Mouse (Mus musculus) layer of hippocampus, postnatal 10 days (tissue): ENCODE results near the gene Clcnkb. TPM values are rescaled to one million over a fixed set of nuclear protein-coding genes. Genes with fewer than 3 reads are reported as not detected.
A peak's percentile ranks its signal among the peaks of the same experiment; 100 is the strongest.

Source experiments
- DNase-seq, 2 experiments: peaks; one replicate each; pipeline ENCODE4 v3.0.0; 2021; ENCODE audit warnings: low spot score in 2 of 2
- total RNA-seq, 2 experiments: library from RNA; stranded (reverse); gene quantifications; 2 replicates each; pipeline ENCODE4 v1.2.3; 2021

Clcnkb gene
- total RNA-seq, 2 experiments from 2014 or later, result not detected

GRCm38 (mm10) chr4:141406516-141407299, 9.1 kb downstream of the Clcnkb start:
- peak; percentile 44 to 47 for DNase-seq

- no peak for DNase-seq
Measured at GRCm38 (mm10) chr4:141405314-141405622, 10.5 kb downstream of the Clcnkb start.

DNA sequence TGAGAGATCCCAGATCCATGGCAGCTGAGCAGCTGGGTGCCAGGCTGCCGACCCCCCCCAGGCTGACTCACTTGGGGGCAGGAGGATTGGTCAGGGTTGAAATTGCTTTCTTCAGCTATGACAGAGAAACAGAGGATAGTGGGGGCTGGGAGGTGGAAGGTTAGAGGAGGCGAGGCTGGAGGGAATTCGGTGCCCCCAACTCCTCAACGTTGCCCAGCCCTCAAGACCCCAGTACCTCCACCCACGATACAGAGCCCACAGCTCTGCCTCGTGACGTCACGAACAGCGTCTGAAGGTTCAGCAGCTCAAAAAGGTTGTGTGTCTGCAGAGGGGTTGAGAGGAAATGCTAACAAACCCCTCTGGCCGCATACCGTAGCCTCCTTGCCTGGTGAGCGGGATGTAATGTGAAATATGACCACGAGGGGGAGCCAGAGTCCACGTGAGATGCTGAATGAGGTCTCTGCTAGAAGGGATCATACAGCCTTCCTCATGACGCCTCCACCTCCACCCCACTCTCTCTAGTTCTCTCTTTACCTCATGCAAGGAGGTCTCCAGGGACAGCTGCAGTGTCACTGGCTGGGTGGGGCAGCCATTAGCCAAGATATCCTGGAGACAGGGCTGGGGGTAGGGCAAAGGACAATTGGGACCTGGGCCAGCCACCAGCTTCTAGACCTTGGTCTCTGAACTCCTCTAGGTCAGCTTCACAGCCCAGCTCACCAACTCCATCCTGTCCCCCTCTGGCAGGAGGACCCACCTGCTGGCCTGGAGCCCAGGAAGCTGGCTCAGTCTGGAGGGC, 11.1 kb downstream of the Clcnkb start:
- peak; percentile 94 to 97 for DNase-seq

GRCm38 (mm10) chr4:141400171-141400570, 15.6 kb downstream of the Clcnkb start:
- no peak for DNase-seq

DNA sequence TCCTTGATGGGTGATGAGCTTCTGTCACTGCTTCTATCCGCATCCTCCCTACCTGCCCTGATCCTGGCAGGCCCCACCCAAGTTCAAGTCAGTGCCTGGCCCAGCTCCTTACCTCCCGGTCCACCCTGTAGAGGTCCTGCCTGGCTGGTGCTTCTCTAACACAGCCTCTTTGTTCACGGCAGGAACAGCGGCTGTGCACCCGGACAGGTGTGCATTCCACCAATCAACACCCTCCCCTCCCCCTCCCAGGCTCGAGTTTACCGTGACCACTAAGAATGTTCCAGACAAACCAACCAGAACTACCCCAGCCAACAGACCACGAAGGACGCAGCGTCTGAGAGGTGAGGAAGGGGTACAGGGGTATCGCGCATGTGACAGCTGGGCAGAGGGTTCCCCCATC, 17.3 kb downstream of the Clcnkb start, which contains the start of gene Clcnka:
Gene Clcnka (minus strand): TSS at position 180 of the 400 bp plus-strand sequence.
- DNase-seq, result no peak

DNA sequence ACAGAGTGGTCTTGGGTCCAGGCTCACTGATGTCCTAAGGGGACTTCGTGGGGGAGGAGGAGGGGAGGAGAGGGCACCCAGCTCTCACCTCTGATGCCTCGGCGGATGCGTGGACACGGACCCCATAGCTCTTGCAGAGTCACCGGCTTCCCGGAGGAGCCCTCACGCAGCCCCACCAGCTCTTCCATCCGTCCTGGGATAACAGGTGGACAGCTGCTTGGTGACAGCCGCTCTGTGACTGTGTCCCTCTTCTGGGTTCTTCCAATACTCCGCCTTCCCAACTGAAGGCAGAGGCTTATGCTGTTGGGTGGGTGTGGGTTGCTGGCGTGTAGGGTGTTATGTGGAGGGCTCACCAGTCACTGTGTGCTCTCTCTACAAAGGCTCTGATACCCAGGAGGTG, 18.0 kb downstream of the Clcnkb start:
- DNase-seq, result no peak

- no peak for DNase-seq
Measured at GRCm38 (mm10) chr4:141394751-141395150, 21.1 kb downstream of the Clcnkb start.

DNA sequence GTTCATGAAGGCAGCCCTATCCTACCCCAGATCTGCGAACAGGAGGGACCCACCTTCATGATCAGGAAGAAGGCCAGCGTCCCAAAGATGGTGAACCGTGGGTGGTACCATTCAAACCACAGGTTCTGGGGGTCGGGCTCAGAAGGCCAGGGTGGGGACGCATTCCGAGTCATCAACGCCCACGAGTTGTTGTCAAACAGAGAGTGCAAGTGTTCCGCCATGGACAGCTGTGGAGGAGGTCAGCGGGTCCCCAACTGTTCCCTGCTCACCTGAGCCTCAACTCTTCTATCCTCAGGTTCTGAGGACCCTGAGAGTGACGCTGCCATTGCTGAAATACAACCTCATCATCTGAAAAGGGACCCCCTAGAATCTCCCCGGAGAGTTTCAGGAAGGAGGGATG, 24.5 kb downstream of the Clcnkb start:
- no peak for DNase-seq

DNA sequence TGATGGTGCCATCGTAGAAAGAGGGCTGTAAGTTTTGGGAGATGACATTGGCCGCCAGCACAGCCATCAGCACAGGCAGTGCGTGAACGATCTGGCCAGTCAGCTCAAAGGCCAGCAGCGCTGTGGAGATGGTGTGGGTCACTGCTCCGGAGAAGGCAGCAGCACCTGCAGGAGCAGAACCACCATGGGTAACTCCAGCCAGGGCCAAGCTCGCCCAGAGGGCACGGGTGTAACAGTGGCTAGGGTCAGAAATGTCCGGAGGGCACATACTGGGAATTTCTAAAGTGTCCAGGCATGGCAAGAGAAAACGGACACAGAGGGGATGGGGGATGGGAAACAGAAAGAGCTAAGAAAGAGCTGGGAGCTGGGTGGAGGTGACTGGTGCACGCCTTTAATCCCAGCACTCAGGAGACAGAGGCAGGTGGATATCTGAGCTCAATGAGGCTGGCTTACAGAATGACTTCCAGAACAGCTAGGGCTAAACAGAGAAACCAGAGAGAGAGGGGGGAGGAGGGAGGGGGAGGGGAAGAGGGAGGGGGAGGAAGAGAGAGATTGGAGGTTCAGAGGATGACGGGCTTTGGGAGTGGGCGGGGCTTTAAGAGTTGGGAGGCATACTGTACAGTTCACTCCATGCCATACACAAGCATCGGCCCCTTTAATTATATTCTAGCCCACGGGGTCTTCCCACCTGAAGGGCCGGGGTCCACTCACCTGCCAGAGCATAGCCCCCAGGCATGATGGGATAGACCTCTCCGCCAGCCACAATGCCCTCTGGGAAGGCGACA, 26.3 kb downstream of the Clcnkb start:
- DNase-seq, result no peak

DNA sequence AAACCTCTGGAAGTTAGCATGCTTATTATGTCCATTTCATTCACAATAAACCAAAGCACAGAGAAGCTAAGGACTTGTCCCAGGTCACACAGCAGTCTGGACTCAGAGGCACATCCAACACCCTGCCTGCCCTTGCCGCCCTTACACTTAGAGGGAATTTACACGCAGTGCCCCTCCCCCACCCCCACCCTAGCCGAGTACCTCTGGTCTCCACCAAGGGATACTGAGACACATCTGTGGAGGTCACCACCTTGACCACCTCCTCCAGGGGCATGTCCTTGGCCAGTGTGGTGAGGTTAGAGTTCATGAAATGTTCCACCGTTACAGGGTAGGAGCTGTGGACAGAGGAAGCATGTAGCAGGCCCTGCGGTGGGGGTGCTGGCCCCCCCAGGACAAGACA, 27.9 kb downstream of the Clcnkb start:
- DNase-seq, result no peak

DNA sequence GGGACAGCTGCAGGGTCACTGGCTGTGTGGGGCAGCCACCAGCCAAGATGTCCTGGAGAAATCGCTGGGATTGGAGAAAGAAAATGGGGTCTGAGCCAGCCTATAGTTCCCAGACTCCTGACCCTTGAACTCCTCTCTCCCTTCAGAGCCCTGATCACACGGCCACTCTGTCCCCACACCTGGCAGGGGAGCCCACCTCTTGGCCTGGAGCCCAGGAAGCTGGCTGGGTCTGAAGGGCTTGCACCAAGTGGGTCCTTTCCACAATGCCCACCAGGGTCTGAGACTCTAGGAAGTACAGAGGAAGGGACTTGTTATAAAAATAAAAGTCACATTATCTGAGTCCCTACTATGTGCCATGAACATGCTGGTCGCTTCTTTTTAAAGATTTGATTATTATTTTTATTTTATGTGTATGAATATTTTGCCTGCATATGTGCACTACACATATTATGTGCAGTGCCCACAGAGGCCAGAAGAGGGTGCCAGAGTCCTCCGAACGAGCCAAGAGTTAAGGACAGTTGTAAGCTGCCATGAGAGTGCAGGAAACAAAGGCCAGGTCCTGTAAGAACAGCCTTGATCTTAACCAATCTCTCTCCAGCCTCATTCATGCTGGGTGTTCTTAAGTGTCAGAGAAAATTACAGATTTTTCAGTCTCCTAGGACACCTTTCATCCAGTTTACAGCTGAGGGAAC, 28.6 kb downstream of the Clcnkb start:
- peak; percentile 79 to 83 for DNase-seq

GRCm38 (mm10) chr4:141386150-141386549, 29.7 kb downstream of the Clcnkb start:
- no peak for DNase-seq

GRCm38 (mm10) chr4:141385275-141385674, 30.5 kb downstream of the Clcnkb start:
- DNase-seq, result peak in 1 of 2 experiments; percentile 28

GRCm38 (mm10) chr4:141382406-141382805, 33.4 kb downstream of the Clcnkb start:
- peak; percentile 45 to 49 for DNase-seq

DNA sequence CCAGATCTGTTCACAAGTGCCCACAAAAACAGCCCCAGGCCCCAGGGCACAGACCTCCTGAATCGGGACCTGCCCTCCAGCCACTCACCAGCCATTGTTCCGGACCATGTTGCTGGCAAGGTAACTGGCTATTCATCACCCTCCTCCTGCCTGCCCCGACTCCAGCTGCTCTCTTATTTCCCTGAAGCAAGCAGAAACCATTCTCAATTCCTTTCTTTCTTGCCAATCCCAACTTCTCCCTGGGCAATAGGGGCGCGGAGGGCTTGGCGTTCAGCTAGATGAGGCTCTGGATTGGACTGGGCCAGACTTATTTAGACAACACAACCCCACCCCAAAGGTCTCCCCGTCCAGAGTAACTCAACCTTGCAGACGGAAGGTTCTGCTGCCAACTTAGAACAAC, 36.1 kb downstream of the Clcnkb start:
- DNase-seq, result no peak

DNA sequence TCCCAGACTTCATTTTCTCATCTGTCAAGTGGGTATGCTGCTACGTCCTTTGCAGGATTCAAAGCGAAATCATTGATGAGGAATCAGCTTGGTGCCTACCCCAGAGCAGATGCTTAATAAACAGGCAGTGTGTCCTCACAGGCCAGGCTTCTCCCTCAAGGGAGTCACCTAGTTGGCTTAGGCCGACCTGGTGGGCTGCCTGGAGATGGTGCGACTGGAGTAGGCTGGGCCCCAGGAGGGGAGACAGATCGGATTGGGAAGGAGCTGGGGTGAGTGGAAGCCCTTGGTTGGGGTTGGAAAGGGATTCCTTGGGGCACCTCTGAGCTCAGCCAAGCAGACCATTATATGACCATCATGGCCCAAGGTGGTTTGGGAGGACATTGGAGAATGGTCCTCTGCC, 43.4 kb downstream of the Clcnkb start:
- DNase-seq, result no peak

GRCm38 (mm10) chr4:141367997-141368791, 47.6 kb downstream of the Clcnkb start, which contains the start of gene Fam131c:
Gene Fam131c, plus strand, starts transcription at chr4:141368220.
- no peak for DNase-seq

DNA sequence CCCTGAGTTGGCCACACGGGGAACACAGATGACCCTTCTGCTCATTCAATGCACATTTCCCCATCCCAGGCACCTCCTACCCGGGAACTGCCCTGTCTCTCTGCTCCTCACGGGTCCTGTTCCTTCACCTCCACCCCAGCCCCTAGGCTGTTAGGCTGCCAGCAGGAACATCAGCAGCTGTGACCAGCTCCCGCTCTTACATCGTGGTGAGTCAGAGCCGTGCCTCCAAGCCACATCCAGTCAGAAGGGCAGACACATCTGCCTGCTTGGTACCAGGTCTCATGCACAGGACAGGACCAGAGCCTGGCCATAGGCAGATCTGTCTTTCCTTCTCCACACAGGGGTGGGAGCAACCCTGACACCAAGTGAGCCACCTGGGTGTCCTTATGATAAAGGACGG, 49.9 kb downstream of the Clcnkb start:
- DNase-seq, result no peak

DNA sequence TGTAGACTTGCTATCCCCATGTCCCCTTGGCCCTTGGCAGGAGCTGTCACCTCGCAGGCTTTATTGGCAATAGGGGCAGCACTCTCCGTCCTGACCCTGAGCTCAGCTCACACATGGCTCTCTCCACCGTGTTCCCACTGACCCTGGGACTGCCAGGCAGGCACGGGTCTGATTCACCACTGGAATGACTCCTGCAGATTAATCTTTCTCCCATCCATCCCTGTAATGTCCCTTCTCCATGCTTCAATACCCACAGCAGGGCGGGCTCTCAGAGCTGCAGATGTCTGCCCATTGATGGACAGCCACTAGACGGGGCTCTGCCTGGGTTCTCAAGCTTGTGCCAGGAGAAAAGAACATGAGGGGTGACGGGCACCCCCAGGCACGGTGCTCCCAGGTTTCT, 50.7 kb downstream of the Clcnkb start:
- no peak for DNase-seq

GRCm38 (mm10) chr4:141362937-141363548, 52.8 kb downstream of the Clcnkb start:
- peak; percentile 87 to 88 for DNase-seq
